Mouse (Mus musculus) macrophage (primary cell): ENCODE results near the gene Cemip. TPM values are rescaled to one million over a fixed set of nuclear protein-coding genes. Genes with fewer than 3 reads are reported as not detected.

Experiments used
- H3K27ac ChIP-seq: fragments of 350-480 bp; formaldehyde crosslinking; 2 replicates; pipeline ENCODE4 v1.9.0; 2021
- H3K36me3 ChIP-seq: fragments of 350-480 bp; formaldehyde crosslinking; 2 replicates; pipeline ENCODE4 v1.9.0; 2021; ENCODE audit errors: inconsistent target
- H3K4me3 ChIP-seq: fragments of 350-480 bp; formaldehyde crosslinking; 2 replicates; pipeline ENCODE4 v1.9.0; 2021; ENCODE audit errors: inconsistent target
- H3K79me2 ChIP-seq: fragments of 350-480 bp; formaldehyde crosslinking; 2 replicates; pipeline ENCODE4 v1.9.0; 2021; ENCODE audit errors: inconsistent target
- WGBS: methylation state at CpG from one replicate; pipeline ENCODE4 v1.1.7; 2026; ENCODE audit warnings: inconsistent platforms; ENCODE audit not compliant: missing documents; 5-methylcytosine and 5-hydroxymethylcytosine counted together
- polyA plus RNA-seq: library from polyadenylated mRNA; stranded (reverse); fragments of 250-400 nt; gene quantifications from 3 replicates; pipeline ENCODE4 v1.2.4, GENCODE M21; 2018; ENCODE audit warnings: inconsistent platforms

The Cemip gene
- polyA plus RNA-seq, 1 experiment from 2014 or later = 0.07 TPM

- Histone ChIP-seq H3K79me2 (no peaks in the 10 kb centered on the region), H3K36me3 (no peaks in the 10 kb centered on the region), H3K27ac (no peak overlapping the region), H3K4me3 (no peak overlapping the region)
- 62% methylated on average over 3 of the region's 3 CpGs for WGBS
These were observed 164.7 kb downstream of the Cemip start for GRCm38 (mm10) chr7:83921637-83922036.

- Histone ChIP-seq H3K4me3 (no peak overlapping the region), H3K36me3 (no peaks in the 10 kb centered on the region), H3K79me2 (no peaks in the 10 kb centered on the region), H3K27ac (no peak overlapping the region)
- WGBS = 17% methylated on average over 4 of the region's 4 CpGs
These were observed 166.1 kb downstream of the Cemip start for GRCm38 (mm10) chr7:83920241-83920640.

GRCm38 (mm10) chr7:83914566-83914965 lies 171.7 kb downstream of the Cemip start:
- WGBS = 2% methylated on average over 3 of the region's 3 CpGs
- no peak overlapping the region for H3K27ac ChIP-seq
- H3K4me3 ChIP-seq = no peak overlapping the region
- no peaks in the 10 kb centered on the region for H3K79me2 ChIP-seq
- H3K36me3 ChIP-seq = no peaks in the 10 kb centered on the region

GRCm38 (mm10) chr7:83913995-83914394 lies 172.3 kb downstream of the Cemip start:
- no peak overlapping the region for H3K4me3 ChIP-seq
- WGBS = 81% methylated on average over 8 of the region's 9 CpGs

GRCm38 (mm10) chr7:83913405-83913932 lies 172.8 kb downstream of the Cemip start:
- H3K27ac ChIP-seq = no peak overlapping the region
- no peaks in the 10 kb centered on the region for H3K36me3 ChIP-seq
- H3K4me3 ChIP-seq = no peak overlapping the region
- WGBS = 94% methylated on average over 6 of the region's 6 CpGs
- H3K79me2 ChIP-seq = no peaks in the 10 kb centered on the region

More at GRCm38 (mm10) chr7:83913995-83914394, 172.3 kb downstream of the Cemip start:
- Histone ChIP-seq H3K79me2 (no peaks in the 10 kb centered on the region), H3K27ac (no peak overlapping the region), H3K36me3 (no peaks in the 10 kb centered on the region)

- H3K36me3 ChIP-seq = no peaks in the 10 kb centered on the region
- H3K27ac ChIP-seq = no peak overlapping the region
- H3K4me3 ChIP-seq = no peak overlapping the region
- WGBS = 12% methylated on average over 3 of the region's 3 CpGs
- H3K79me2 ChIP-seq = no peaks in the 10 kb centered on the region
These were observed 174.4 kb downstream of the Cemip start for GRCm38 (mm10) chr7:83911909-83912308.

GRCm38 (mm10) chr7:83904831-83905230 lies 181.5 kb downstream of the Cemip start:
- Histone ChIP-seq H3K4me3 (no peak overlapping the region), H3K27ac (no peak overlapping the region)
- WGBS = 2% methylated on average over 3 of the region's 3 CpGs

GRCm38 (mm10) chr7:83902296-83903145 lies 183.8 kb downstream of the Cemip start:
- Histone ChIP-seq H3K27ac (no peak overlapping the region), H3K79me2 (no peaks in the 10 kb centered on the region), H3K36me3 (peaks cover 25% of the 10 kb centered on the region; the same call in 1 of the 2 replicates), H3K4me3 (no peak overlapping the region)
- WGBS = 91% methylated on average over 5 of the region's 5 CpGs

More at GRCm38 (mm10) chr7:83904831-83905230, 181.5 kb downstream of the Cemip start:
- H3K79me2 ChIP-seq = no peaks in the 10 kb centered on the region
- H3K36me3 ChIP-seq = 0 out of 2 replicates have a peak, but pooled peaks cover 3% of the 10 kb centered on the region

GRCm38 (mm10) chr7:83901425-83901824 lies 184.9 kb downstream of the Cemip start:
- no peak overlapping the region for H3K27ac ChIP-seq
- H3K36me3 ChIP-seq = peaks cover 27% of the 10 kb centered on the region; the same call in 1 of the 2 replicates
- H3K4me3 ChIP-seq = no peak overlapping the region
- no peaks in the 10 kb centered on the region for H3K79me2 ChIP-seq
- WGBS = 94% methylated on average over 3 of the region's 4 CpGs

GRCm38 (mm10) chr7:83900519-83900918 lies 185.8 kb downstream of the Cemip start:
- Histone ChIP-seq H3K27ac (no peak overlapping the region), H3K79me2 (no peaks in the 10 kb centered on the region), H3K36me3 (peaks cover 27% of the 10 kb centered on the region; the same call in 1 of the 2 replicates), H3K4me3 (no peak overlapping the region)
- 88% methylated on average over 3 of the region's 3 CpGs for WGBS

- peaks cover 27% of the 10 kb centered on the region; the same call in 1 of the 2 replicates for H3K36me3 ChIP-seq
- peaks cover 21% of the 10 kb centered on the region for H3K79me2 ChIP-seq
- no peak overlapping the region for H3K27ac ChIP-seq
- no peak overlapping the region for H3K4me3 ChIP-seq
- WGBS = 96% methylated on average over 11 of the region's 11 CpGs
These were observed 188.0 kb downstream of the Cemip start for GRCm38 (mm10) chr7:83898267-83898666.

- H3K4me3 ChIP-seq = no peak overlapping the region
- peaks cover 26% of the 10 kb centered on the region; the same call in 1 of the 2 replicates for H3K36me3 ChIP-seq
- WGBS = 82% methylated on average over 5 of the region's 5 CpGs
- H3K27ac ChIP-seq = no peak overlapping the region
- H3K79me2 ChIP-seq = peaks cover 26% of the 10 kb centered on the region
These were observed 190.1 kb downstream of the Cemip start for GRCm38 (mm10) chr7:83896077-83896740.

GRCm38 (mm10) chr7:83894348-83894747 lies 192.0 kb downstream of the Cemip start:
- Histone ChIP-seq H3K4me3 (no peak overlapping the region), H3K36me3 (peaks cover 20% of the 10 kb centered on the region; the same call in 1 of the 2 replicates), H3K79me2 (peaks cover 26% of the 10 kb centered on the region), H3K27ac (no peak overlapping the region)
- 100% methylated on average over 1 of the region's 1 CpGs for WGBS

GRCm38 (mm10) chr7:83892333-83892669 lies 194.0 kb downstream of the Cemip start:
- 2% methylated on average over 21 of the region's 21 CpGs for WGBS
- H3K36me3 ChIP-seq = no peaks in the 10 kb centered on the region
- H3K79me2 ChIP-seq = peaks cover 26% of the 10 kb centered on the region
- peak overlapping the region; percentile 46 for H3K27ac ChIP-seq
- peak overlapping the region; percentile 93 for H3K4me3 ChIP-seq
